Mouse (Mus musculus) retina, embryonic 14.5 days (tissue): ENCODE measurements around the gene Erc1.

ENCODE experiments used
- DNase-seq: peaks from one replicate; pipeline ENCODE4 v3.0.0-alpha.2; 2015; ENCODE audit warnings: low spot score

Gene Erc1

DNA sequence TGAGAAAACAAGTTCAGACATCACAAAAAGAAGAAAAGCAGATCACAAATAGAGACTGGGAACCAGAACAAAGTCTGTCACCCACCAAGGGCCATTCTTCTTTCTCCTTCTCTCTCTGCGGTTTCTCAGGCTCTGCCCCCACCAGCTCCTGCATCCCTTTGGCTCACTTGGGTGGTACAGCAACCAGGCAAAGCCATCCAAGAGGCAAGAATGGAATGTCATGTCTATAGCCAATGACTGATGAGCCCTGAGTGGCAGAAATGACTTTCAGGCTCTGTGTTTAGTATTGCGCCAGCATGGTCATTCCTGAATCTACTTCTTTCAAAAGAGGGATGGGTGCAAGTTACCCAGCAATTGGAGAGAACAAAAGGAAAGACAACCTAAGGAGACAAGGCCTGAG, 257.1 kb downstream of the Erc1 start:
- DNase-seq, result no peak

GRCm38 (mm10) chr6:119587897-119588296, 260.1 kb downstream of the Erc1 start:
- no peak for DNase-seq

DNA sequence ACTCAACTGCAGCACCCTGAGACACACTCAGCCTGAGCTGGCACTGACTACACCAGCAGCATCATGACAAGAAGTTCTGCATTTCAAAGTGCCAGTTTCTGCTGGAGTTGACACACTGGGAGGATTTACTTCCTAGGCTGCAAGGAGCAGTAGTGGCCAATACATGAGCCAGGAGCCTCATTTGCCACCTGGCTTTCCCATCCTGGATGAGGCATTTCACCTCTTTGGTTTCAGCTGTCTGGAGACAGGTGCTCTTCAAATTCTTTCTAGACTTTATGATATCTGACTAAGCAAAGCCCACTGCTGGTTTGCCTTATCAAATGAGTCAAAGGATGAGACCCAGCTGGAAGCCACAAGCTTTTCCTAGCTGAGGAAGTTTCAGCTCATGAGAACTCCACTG, 260.5 kb downstream of the Erc1 start:
- no peak for DNase-seq

- DNase-seq, result peak; percentile 70
Measured at GRCm38 (mm10) chr6:119585652-119586375, 262.2 kb downstream of the Erc1 start.

DNA sequence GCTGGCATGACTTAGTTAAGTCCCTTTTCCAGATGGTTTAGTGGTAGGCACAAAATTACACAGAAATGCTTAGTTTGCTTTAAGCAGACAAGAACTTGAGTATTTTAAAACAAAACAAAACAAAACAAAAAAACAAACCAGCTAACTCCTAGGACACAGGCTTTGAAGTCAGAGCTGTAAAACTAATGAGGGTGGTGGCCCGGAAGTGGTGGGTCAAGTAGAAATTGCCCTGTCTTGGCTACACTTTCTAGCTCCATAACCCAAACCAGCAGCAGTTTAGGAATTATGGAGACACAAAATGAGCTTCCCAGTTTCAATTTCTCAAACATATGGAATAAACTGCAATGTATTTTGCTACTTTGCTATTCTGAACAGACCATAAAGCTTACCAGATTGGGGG, 263.9 kb downstream of the Erc1 start:
- DNase-seq, result no peak

DNA sequence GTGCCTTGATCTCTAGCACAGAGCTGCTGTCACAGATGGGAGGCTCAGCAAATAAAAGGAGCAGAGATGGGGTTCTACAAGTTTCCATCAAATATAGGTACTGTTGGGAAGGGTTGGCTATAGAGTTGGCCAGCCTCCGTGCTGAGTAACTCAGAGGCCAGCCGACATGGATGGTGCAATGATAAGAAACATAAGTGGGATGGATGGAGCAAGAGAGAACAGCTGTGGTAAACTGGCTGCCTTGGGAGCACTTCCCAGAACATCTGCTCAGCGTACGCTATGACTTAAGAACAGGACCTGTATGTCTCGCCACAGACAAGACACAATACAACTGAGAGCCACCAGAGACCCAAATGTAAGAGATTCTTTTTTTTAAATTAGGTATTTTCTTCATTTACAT, 264.8 kb downstream of the Erc1 start:
- DNase-seq, result no peak

GRCm38 (mm10) chr6:119576706-119577105, 271.3 kb downstream of the Erc1 start:
- DNase-seq, result no peak

DNA sequence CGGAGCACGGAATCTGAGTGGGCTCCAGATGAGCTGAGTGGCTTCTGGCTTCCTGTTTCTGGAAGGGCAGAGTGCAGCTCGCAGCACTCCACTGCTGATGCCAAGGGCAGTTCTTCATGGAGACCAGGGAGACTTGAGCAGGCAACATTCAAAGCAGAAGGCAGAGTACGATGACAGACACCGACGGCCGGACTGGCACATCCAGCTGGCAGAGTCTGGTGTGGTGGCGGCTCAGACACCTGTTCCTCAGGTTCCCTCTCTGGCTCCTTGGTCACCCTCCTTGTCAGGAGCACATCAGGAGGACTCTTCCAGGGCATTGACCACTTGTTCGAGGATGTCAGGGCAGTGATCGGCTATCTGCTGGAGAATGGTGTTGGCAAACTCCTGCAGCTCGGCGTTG, 272.6 kb downstream of the Erc1 start:
- no peak for DNase-seq

DNA sequence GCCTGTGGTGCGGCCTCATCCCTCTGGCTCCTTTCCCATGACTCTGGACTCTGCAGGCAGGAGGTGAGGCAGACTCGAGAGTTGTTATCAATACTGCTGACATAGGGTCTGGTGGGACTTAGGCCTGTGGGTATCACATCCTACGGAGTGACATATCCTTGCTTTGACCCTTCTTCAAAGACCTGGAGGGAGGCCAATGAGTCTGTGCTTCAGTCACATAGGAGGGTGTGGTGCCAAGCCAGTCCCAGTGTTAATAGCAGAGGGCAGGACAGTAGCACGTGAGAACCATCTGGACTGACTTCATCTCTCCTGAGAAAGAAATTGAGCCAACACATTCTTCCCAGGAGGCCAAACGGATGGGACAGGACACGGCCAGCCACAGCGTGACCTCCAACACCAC, 275.7 kb downstream of the Erc1 start:
- DNase-seq, result no peak

GRCm38 (mm10) chr6:119570797-119571196, 277.2 kb downstream of the Erc1 start:
- DNase-seq, result no peak

DNA sequence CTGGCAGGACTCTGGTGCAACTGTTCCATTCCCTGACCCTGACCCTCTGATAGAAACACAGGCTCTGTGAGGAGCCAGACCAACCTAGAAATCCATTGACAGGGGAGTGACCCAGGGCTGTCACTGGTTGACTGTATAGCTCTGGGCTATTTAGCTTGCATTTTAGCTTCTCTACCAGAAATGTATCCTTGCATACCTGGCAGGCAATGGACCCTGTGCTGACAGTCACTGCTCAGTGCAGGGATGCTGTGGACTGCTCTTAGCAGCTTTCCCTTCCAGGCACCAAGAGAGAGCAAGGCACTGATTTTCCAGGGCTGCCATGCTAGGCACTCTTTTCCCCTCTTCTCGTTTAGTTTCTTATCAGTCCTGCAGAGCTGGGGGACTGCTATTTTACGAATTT, 279.6 kb downstream of the Erc1 start:
- no peak for DNase-seq

GRCm38 (mm10) chr6:119565451-119566379, 282.3 kb downstream of the Erc1 start:
- DNase-seq, result no peak

DNA sequence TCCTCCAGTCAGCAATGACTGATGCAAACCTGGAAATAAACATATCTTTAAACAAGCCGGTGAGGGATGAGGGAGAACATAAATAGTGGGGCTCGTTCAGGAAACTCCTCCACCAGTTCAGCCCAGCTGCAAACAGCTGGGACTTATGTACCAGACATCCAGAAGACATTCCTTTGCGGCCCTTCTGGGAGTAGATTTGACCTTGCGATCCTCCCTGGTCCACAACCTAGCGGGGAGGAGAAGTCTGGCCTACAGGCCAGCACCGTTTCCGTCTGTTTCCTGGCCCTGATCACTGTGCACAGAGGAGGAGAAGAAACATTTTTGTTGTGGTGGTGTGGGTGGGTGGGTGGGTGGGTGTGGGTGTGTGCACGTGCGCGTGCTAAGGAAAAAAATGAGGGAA, 285.4 kb downstream of the Erc1 start:
- no peak for DNase-seq

- no peak for DNase-seq
Measured at GRCm38 (mm10) chr6:119558855-119559254, 289.1 kb downstream of the Erc1 start.

DNA sequence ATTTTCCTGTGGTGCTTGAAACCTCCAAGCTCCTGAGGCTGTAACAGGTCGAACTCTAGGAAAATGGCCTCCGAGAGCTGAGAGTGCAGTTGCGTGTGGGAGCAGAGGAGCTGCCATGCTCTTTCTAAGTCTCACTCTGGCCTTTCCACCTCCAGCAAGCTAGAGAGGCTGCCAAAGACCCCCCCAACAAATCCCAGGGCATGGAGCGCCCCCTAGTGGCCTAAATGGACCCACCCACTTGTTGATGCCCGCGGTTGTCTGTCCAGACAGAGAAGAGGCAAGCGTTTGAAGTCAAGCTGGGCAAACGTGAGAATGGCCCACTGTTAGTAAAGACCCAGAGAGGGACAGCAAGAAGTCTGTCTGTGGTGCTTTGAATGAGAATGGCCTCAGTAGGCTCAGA, 293.5 kb downstream of the Erc1 start:
- no peak for DNase-seq

- peak; percentile 61 for DNase-seq
Measured at GRCm38 (mm10) chr6:119544518-119544864, 303.5 kb downstream of the Erc1 start.

GRCm38 (mm10) chr6:119543803-119544517, 304.0 kb downstream of the Erc1 start, which contains the start of gene Wnt5b:
TSS of gene Wnt5b (minus strand) at chr6:119544347.
- peak; percentile 47 for DNase-seq

- peak; percentile 60 for DNase-seq
Measured at GRCm38 (mm10) chr6:119543456-119543802, 304.5 kb downstream of the Erc1 start.

DNA sequence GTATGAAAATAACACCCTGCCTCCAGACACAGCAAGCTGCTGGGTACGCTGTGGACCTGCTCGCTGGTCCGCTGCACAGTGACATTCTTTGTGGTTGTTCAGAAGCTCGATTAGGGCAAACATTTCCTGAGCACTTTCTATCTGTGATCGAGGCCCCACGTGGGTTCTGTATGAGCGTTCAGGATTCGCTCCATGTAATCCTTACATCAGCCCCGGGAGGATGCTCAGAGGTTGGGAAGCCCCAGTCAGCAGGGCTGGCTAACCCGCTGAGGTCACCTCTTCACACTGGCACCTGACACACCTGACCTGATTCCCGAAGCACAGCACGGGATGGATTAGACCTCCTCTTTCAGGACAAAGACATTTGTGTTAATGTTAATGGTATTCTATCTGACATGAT, 312.1 kb downstream of the Erc1 start:
- DNase-seq, result peak; percentile 46

GRCm38 (mm10) chr6:119533170-119533709, 314.7 kb downstream of the Erc1 start:
- no peak for DNase-seq

GRCm38 (mm10) chr6:119529659-119530058, 318.3 kb downstream of the Erc1 start:
- no peak for DNase-seq

DNA sequence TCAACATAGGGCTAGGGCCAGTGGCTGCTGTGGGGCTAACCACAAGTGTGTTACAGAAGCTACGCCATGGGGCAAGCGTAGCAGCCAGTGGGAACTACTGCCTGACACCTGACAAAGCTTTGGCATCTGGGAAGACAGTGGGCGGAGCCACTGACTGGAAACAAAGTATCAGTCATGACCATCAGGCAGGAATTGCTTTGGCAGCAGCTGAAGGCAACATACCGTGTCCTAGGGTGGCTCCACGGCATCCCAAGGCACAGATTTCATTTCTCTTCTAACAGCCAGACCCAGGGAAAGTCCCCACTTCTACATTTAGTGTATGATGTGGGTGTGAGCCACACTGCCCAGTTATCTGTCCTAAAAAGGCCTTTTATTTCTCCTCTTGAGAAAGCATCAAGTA, 321.5 kb downstream of the Erc1 start:
- no peak for DNase-seq
